ENCODE assay signal across 8 mouse cellular contexts in genomic region chr13:29416450-29417136, GRCm38 (mm10).
DNase-seq lines count a peak whose midpoint lies in the region; ATAC-seq and TF ChIP-seq lines count a peak whose summit lies in the region.
"Had no signal": no experiment of that assay in that cellular context is flagged by ENCODE, and none has a peak within 500 bp of the region (broad histone marks: within the 10 kb centered on the region; RNA-seq: fewer than 3 reads in every experiment).

No protein-coding gene starts in this region.

- no peak for TF ChIP-seq CTCF in thymus, adult 2 months (IDR thresholded peaks at IDR 0.05; ENCODE audit: borderline replicate concordance, control insufficient read depth, extremely low read depth, insufficient read depth, low read length, poor library complexity)

- TF ChIP-seq POLR2A in thymus, adult 2 months (IDR thresholded peaks at IDR 0.05; ENCODE audit: control insufficient read depth, extremely low read depth, insufficient read depth, low read length, poor library complexity), result no peak

- H3K4me3 ChIP-seq in forebrain, embryonic 16.5 days (replicated peaks; ENCODE audit: low read length), result no peak overlapping the region
- no peak overlapping the region for H3K4me3 ChIP-seq in limb, embryonic 15.5 days
- H3K4me3 ChIP-seq in thymus, adult 2 months (ENCODE audit: control insufficient read depth, insufficient read depth, low read length), result no peak overlapping the region

- no peak overlapping the region for H3K9ac ChIP-seq in forebrain, embryonic 16.5 days (replicated peaks; ENCODE audit: low read depth, low read length)
- H3K9ac ChIP-seq in limb, embryonic 15.5 days, result no peak overlapping the region

- no peaks in the 10 kb centered on the region for H3K36me3 ChIP-seq in forebrain, embryonic 16.5 days (ENCODE audit: control insufficient read depth, insufficient read depth)
- no peaks in the 10 kb centered on the region for H3K36me3 ChIP-seq in limb, embryonic 15.5 days
- no peaks in the 10 kb centered on the region for H3K36me3 ChIP-seq in thymus, adult 2 months (ENCODE audit: control insufficient read depth, insufficient read depth, low read length)

- peak; percentile 45 to 49 for DNase-seq in right cerebral cortex, postnatal 10 days (ENCODE audit: low spot score in 2 of 2)
- DNase-seq in right cerebral cortex, postnatal 4 days, result no peak
- no peak for DNase-seq in urinary bladder, adult 2 months (ENCODE audit: low spot score)
- no peak for DNase-seq in thymus, adult 2 months
- no peak for DNase-seq in thymus, postnatal 10 days (ENCODE audit: low spot score in 2 of 2)

- H3K4me2 ChIP-seq in forebrain, embryonic 16.5 days (ENCODE audit: low read length), result no peak overlapping the region
- H3K4me2 ChIP-seq in limb, embryonic 15.5 days, result no peak overlapping the region
- H3K4me2 ChIP-seq: liver, embryonic 11.5 days had no signal

- H3K27ac ChIP-seq in forebrain, embryonic 16.5 days (ENCODE audit: low read length), result peak overlapping the region; percentile 92
- peak overlapping the region; percentile 33; the same call in 1 of the 2 replicates for H3K27ac ChIP-seq in limb, embryonic 15.5 days
- H3K27ac ChIP-seq in thymus, adult 2 months (ENCODE audit: control insufficient read depth, insufficient read depth, low read length), result no peak overlapping the region

- no peaks in the 10 kb centered on the region for H3K27me3 ChIP-seq in forebrain, embryonic 16.5 days (replicated peaks; ENCODE audit: control insufficient read depth, insufficient read depth, low read length)
- no peaks in the 10 kb centered on the region for H3K27me3 ChIP-seq in limb, embryonic 15.5 days
- H3K27me3 ChIP-seq in thymus, adult 2 months (ENCODE audit: control insufficient read depth, insufficient read depth, low read length), result no peaks in the 10 kb centered on the region

- WGBS in forebrain, embryonic 16.5 days, result 13% methylated on average over 8 of the region's 8 CpGs
- 28% methylated on average over 8 of the region's 8 CpGs for WGBS in limb, embryonic 15.5 days
- 92% methylated on average over 8 of the region's 8 CpGs for WGBS in thymus, adult 2 months

- H3K9me3 ChIP-seq in forebrain, embryonic 16.5 days (ENCODE audit: control insufficient read depth, low read length), result no peaks in the 10 kb centered on the region
- H3K9me3 ChIP-seq in limb, embryonic 15.5 days, result no peaks in the 10 kb centered on the region

- H3K4me1 ChIP-seq in forebrain, embryonic 16.5 days (replicated peaks; ENCODE audit: control insufficient read depth, insufficient read depth, low read length), result peaks cover 28% of the 10 kb centered on the region
- H3K4me1 ChIP-seq in limb, embryonic 15.5 days, result peaks cover 20% of the 10 kb centered on the region
- no peaks in the 10 kb centered on the region for H3K4me1 ChIP-seq in thymus, adult 2 months (replicated peaks; ENCODE audit: control insufficient read depth, insufficient read depth, low read length)

- peak; percentile 89 for ATAC-seq in forebrain, embryonic 16.5 days
- ATAC-seq in limb, embryonic 15.5 days (ENCODE audit: insufficient number of reproducible peaks, low FRiP score, low TSS enrichment, low read depth), result no peak

Comparison
In these comparisons a context has a peak if more than half of its experiments do, and no peak if none do; other contexts are left out.
1. DNase-seq: peak in right cerebral cortex, postnatal 10 days (2 of 2); none in right cerebral cortex, postnatal 4 days (single experiment), urinary bladder, adult 2 months (single experiment), thymus, adult 2 months (single experiment) and thymus, postnatal 10 days (0 of 2).